Mouse (Mus musculus) myocyte (in vitro differentiated cells): ENCODE results near the gene Tmem54. TPM values are rescaled to one million over a fixed set of nuclear protein-coding genes. Genes with fewer than 3 reads are reported as not detected.

ENCODE experiments used
- H3K27me3 ChIP-seq: one replicate; pipeline ENCODE4 v1.6.1; 2011; ENCODE audit not compliant: control insufficient read depth, insufficient read depth, insufficient read length
- H3K36me3 ChIP-seq: one replicate; pipeline ENCODE4 v1.6.1; 2011; ENCODE audit not compliant: control insufficient read depth, insufficient read depth
- H3K4me2 ChIP-seq: one replicate; pipeline ENCODE4 v1.6.1; 2011; ENCODE audit warnings: low read depth, control low read depth
- H3K4me3 ChIP-seq: one replicate; pipeline ENCODE4 v1.5.1; 2011; ENCODE audit warnings: mild to moderate bottlenecking, control low read depth, moderate library complexity
- H3K79me2 ChIP-seq: one replicate; pipeline ENCODE4 v1.6.1; 2011; ENCODE audit not compliant: control insufficient read depth, insufficient read depth
- H3ac ChIP-seq: one replicate; pipeline ENCODE4 v1.6.1; 2011; ENCODE audit not compliant: control insufficient read depth, insufficient read length
- CEBPB ChIP-seq: IDR thresholded peaks from 2 replicates; pipeline ENCODE4 v1.6.1; 2011; ENCODE audit warnings: mild to moderate bottlenecking, moderate library complexity; ENCODE audit not compliant: poor library complexity, insufficient read depth, severe bottlenecking
- E2F4 ChIP-seq: IDR thresholded peaks from one replicate; pipeline ENCODE4 v1.6.1; 2011; ENCODE audit warnings: mild to moderate bottlenecking, control low read depth, moderate library complexity; ENCODE audit not compliant: insufficient read depth
- MAX ChIP-seq: IDR thresholded peaks from one replicate; pipeline ENCODE4 v1.6.1; 2011; ENCODE audit warnings: low read depth, mild to moderate bottlenecking, control low read depth
- MYOD1 ChIP-seq, 3 experiments: IDR thresholded peaks; one replicate each; pipeline ENCODE4 v1.6.1; 2011; ENCODE audit warnings: control low read depth in 2 of 3, low read depth in 2 of 3, mild to moderate bottlenecking in 2 of 3, moderate library complexity in 1 of 3; ENCODE audit not compliant: insufficient read length in 2 of 3, control insufficient read depth in 1 of 3
- MYOG ChIP-seq, 3 experiments: IDR thresholded peaks; one replicate each; pipeline ENCODE4 v1.6.1; 2011; ENCODE audit warnings: control low read depth in 2 of 3, low read depth in 2 of 3, mild to moderate bottlenecking in 2 of 3; ENCODE audit not compliant: insufficient read length in 2 of 3, control insufficient read depth in 1 of 3, insufficient read depth in 1 of 3
- POLR2A ChIP-seq: IDR thresholded peaks from one replicate; pipeline ENCODE4 v1.6.1; 2011; ENCODE audit warnings: low read depth, mild to moderate bottlenecking, control low read depth, moderate library complexity; ENCODE audit not compliant: insufficient read length
- POLR2AphosphoS2 ChIP-seq: IDR thresholded peaks from one replicate; pipeline ENCODE4 v1.6.1; 2011; ENCODE audit warnings: low read depth, control low read depth; ENCODE audit not compliant: insufficient read length
- REST ChIP-seq: IDR thresholded peaks from one replicate; pipeline ENCODE4 v1.6.1; 2011; ENCODE audit warnings: mild to moderate bottlenecking, control low read depth, moderate library complexity; ENCODE audit not compliant: insufficient read depth, insufficient read length
- SRF ChIP-seq: IDR thresholded peaks from one replicate; pipeline ENCODE4 v1.6.1; 2011; ENCODE audit warnings: low read depth; ENCODE audit not compliant: control insufficient read depth, insufficient read length
- TCF12 ChIP-seq: IDR thresholded peaks from one replicate; pipeline ENCODE4 v1.6.1; 2011; ENCODE audit warnings: mild to moderate bottlenecking, control low read depth; ENCODE audit not compliant: poor library complexity, insufficient read depth, severe bottlenecking
- TCF3 ChIP-seq: IDR thresholded peaks from one replicate; pipeline ENCODE4 v1.6.1; 2011; ENCODE audit warnings: low read depth, control low read depth; ENCODE audit not compliant: insufficient read length
- USF1 ChIP-seq: IDR thresholded peaks from one replicate; pipeline ENCODE4 v1.6.1; 2011; ENCODE audit warnings: low read depth, mild to moderate bottlenecking, control low read depth, moderate library complexity
- polyA plus RNA-seq: library from polyadenylated mRNA; unstranded; fragments of >200 nt; fragmentation: generic; extraction: Trizol; gene quantifications from one replicate; pipeline ENCODE4 v1.2.1, GENCODE M21; 2012; ENCODE audit warnings: missing spikeins

The Tmem54 gene
- polyA plus RNA-seq, 1 experiment, result 0.41 TPM

DNA sequence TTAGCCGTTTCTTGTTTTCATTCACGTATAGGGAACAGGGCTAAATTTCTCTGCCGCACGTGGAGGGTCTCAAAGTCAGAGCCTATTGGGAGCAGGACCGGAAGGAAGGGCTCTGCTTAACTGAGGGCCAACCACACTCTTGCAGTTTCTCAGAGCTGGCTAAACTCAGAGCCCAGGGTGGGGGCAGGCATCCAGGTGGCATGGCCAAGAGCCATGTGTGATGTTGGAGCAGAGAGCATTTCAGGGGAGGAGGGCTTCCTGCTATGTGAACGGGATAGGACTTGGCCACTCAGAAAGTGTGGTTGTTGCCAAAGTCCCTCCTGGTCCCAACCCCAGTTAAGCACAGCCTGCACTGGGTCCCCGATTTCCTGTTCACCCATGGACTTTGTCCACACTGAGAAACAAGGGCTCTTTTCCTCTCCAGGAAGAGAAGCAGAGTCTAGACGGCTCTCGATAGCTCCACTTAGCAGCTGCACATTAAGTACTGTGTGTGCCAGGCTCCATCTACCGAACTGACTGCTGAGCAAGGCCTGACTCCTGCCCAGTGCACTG, 2.1 kb downstream of the Tmem54 start:
- H3K27me3 ChIP-seq, result peaks cover 9% of the 10 kb centered on the region
- H3K4me3 ChIP-seq, result no peak overlapping the region
- H3K4me2 ChIP-seq, result no peak overlapping the region
- no peak for TF ChIP-seq POLR2A
- TF ChIP-seq SRF, result no peak
- no peak for TF ChIP-seq TCF3
- TF ChIP-seq USF1, result no peak
- no peak for TF ChIP-seq MYOD1 (IDR thresholded peaks at IDR 0.05; ENCODE audit: control insufficient read depth in 1 of 3, insufficient read length in 2 of 3, low read depth in 2 of 3)
- TF ChIP-seq E2F4, result no peak
- no peak for TF ChIP-seq MAX
- no peak for TF ChIP-seq REST
- TF ChIP-seq MYOG (IDR thresholded peaks at IDR 0.05; ENCODE audit: control insufficient read depth in 1 of 3, insufficient read depth in 1 of 3, insufficient read length in 2 of 3, low read depth in 2 of 3), result no peak
- TF ChIP-seq CEBPB, result no peak
- TF ChIP-seq TCF12, result no peak
- TF ChIP-seq POLR2AphosphoS2, result no peak
- no peaks in the 10 kb centered on the region for H3K36me3 ChIP-seq
- H3K79me2 ChIP-seq, result no peaks in the 10 kb centered on the region
- no peak overlapping the region for H3ac ChIP-seq

DNA sequence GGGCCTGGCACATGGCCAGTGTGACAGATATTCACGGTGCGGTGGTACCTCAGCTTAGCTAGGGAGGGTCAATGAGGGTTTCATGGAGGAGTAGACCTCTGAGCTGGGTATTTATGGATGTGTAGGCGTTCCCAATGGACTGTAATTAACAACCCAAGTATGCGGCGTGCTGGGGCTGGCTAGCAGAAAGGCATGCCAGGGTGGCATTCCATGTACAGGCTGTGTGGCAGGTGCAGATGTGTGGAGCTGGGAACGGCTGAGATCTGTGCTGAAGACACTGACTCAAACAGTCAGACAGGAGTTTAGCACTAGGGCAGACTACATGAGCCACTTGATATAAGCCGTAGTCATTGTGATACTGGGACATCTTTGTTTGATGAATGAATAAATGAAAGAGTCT, 3.3 kb downstream of the Tmem54 start:
- Histone ChIP-seq H3K4me3 (no peak overlapping the region), H3K79me2 (no peaks in the 10 kb centered on the region), H3ac (no peak overlapping the region), H3K36me3 (no peaks in the 10 kb centered on the region), H3K4me2 (no peak overlapping the region), H3K27me3 (peaks cover 9% of the 10 kb centered on the region)
- TF ChIP-seq MYOD1 (IDR thresholded peaks at IDR 0.05; ENCODE audit: control insufficient read depth in 1 of 3, insufficient read length in 2 of 3, low read depth in 2 of 3) (peak in 2 of 3 experiments; percentile 85 to 94), CEBPB (no peak), MYOG (IDR thresholded peaks at IDR 0.05; ENCODE audit: control insufficient read depth in 1 of 3, insufficient read depth in 1 of 3, insufficient read length in 2 of 3, low read depth in 2 of 3) (peak in 2 of 3 experiments; percentile 73 to 90), TCF12 (no peak), POLR2AphosphoS2 (no peak), USF1 (no peak), REST (no peak)

DNA sequence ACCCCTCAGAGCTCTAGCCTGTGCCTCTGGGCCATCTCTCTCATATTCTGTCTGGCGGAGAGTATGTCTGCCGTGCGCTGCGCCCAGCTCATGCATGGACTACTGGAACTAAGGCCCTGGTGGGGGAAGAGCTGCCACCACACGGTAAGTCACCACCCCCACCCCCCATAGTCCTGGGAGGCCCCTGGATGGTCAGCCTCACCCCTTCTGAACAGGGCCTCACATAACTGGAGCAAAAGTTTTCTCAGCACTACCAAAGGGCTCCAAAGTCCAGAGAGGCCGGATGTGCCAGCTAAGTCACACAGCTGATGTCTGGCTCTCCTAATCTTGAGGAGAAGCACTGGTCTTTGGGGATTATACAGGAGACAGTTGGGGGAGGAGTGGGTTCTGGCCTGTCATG, 5.5 kb downstream of the Tmem54 start:
- no peaks in the 10 kb centered on the region for H3K79me2 ChIP-seq
- H3K27me3 ChIP-seq, result peaks cover 11% of the 10 kb centered on the region
- H3K4me2 ChIP-seq, result no peak overlapping the region
- H3ac ChIP-seq, result no peak overlapping the region
- no peaks in the 10 kb centered on the region for H3K36me3 ChIP-seq
- H3K4me3 ChIP-seq, result no peak overlapping the region
- TF ChIP-seq MAX, result no peak

DNA sequence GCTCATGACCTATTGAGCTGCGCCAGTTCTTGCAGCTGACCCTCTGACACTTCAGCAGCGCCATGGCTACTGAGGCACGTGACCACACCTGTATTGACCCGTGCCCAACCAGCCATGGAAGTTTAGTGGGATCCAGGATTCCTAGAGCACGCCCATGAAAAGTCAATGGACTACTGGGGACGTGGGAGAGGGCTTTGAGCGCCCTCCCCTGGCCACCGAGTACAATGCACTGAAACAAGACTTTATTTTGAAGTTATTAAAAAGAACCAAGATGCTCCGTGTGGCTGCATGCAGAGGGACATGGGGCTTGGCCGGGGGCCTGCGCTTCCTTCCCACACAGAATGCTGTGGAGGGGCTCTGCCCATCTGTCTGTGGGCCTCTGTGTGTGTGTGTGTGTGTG, 6.0 kb downstream of the Tmem54 start:
- Histone ChIP-seq H3K4me2 (no peak overlapping the region), H3K79me2 (no peaks in the 10 kb centered on the region), H3K27me3 (peaks cover 11% of the 10 kb centered on the region), H3ac (no peak overlapping the region), H3K36me3 (no peaks in the 10 kb centered on the region), H3K4me3 (no peak overlapping the region)
- no peak for TF ChIP-seq POLR2AphosphoS2
- no peak for TF ChIP-seq TCF3
- no peak for TF ChIP-seq E2F4

DNA sequence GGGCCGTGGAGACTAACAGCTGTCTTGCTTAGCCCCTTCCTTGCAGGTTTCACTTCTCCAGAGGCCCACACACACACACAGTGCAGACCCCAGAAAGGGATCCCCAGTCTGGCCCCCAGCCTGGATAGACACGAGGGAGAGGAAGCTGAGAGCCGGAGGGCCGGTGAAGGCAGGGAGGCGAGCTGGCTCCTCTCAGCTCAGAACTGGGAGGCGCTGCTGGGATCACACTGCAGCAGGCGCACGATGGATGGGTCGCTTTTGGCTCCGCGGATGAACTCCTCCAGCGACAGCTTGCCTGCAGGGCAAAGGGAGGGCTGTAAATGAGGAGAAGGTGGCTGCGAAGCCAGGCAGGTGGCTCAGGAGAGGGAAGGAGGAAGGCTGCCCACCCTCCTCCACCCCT, 6.9 kb downstream of the Tmem54 start:
- Histone ChIP-seq H3K4me3 (no peak overlapping the region), H3K27me3 (peaks cover 17% of the 10 kb centered on the region), H3K79me2 (no peaks in the 10 kb centered on the region), H3ac (no peak overlapping the region), H3K36me3 (no peaks in the 10 kb centered on the region), H3K4me2 (no peak overlapping the region)
- TF ChIP-seq TCF3 (no peak), E2F4 (no peak), MYOD1 (IDR thresholded peaks at IDR 0.05; ENCODE audit: control insufficient read depth in 1 of 3, insufficient read length in 2 of 3, low read depth in 2 of 3) (no peak), USF1 (no peak), CEBPB (no peak), MAX (no peak), SRF (no peak), POLR2AphosphoS2 (no peak), MYOG (IDR thresholded peaks at IDR 0.05; ENCODE audit: control insufficient read depth in 1 of 3, insufficient read depth in 1 of 3, insufficient read length in 2 of 3, low read depth in 2 of 3) (no peak), REST (no peak), TCF12 (no peak), POLR2A (no peak)
